Mouse (Mus musculus) embryo, embryonic 11 days (tissue): ENCODE data around the gene Ppp1r14b.

Source experiments
- DNase-seq: peaks from one replicate; pipeline ENCODE4 v3.0.0-alpha.2; 2015

Gene Ppp1r14b

DNA sequence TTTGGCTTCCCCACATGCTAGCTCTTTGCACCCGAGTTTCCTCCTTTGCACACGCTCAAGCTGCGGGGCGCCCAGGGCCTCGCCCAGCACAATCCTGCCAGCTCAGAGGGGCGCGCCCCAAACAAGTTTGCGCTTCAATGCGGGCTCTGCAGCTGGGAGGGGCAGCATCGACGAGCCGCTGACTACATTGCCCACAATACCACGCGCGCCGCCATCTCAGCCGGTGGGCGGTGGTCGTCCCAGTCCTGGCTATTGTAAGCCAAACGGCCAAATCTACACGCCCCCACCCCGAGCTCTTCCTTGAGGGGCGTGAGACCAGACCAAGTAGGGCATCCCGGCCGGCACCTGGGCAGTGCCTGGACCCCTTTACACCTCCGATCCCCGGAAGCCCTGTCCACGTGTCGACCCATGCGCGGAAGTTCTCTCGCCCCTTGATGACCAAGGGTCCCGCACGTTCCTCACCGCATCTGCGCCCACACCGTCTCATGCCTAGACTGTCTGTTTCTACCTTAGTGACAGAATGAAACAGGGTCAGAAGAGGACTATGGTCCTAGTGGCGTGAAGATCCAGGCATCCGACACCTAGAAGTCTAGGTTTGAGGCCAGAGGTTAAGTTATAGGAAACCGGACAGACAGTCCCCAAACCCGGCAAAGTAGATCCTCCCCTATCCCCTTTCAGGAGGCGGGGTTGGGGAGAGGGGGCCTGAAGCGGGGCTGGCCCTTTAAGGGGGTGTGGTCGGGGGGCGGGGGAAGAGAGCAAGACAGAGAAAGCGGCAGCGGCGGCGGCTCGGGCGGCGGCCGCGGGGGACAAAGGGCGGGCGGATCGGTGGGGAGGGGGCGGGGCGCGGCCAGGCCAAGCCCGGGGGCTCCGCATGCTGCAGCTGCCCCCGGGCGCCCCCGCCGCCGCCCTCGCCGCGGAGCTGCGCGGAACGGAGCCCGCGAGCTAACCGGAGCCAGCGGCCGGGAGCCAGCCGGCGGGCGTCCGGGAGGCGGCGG is at the start of gene Ppp1r14b:
Gene Ppp1r14b, plus strand, starts transcription at position 758 of the 995 bp plus-strand sequence.
- peak; percentile 95 for DNase-seq

DNA sequence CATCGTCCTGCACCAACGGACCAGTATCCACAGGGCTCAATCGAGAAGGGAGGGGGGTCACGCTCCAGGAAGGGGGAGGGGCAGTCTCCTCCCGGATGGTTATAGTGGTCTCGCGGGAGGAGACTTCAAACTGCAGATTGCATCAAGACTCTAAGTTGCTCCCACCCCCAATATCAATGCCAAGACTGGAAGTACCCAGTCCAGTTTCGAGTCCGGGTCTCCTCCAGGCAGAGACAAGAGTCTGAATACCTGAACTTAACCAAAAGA is 49.5 kb upstream of the Ppp1r14b start, which contains the start of gene Catsperz:
Gene Catsperz, minus strand, starts transcription at position 74 of the 267 bp plus-strand sequence.
- no peak for DNase-seq

DNA sequence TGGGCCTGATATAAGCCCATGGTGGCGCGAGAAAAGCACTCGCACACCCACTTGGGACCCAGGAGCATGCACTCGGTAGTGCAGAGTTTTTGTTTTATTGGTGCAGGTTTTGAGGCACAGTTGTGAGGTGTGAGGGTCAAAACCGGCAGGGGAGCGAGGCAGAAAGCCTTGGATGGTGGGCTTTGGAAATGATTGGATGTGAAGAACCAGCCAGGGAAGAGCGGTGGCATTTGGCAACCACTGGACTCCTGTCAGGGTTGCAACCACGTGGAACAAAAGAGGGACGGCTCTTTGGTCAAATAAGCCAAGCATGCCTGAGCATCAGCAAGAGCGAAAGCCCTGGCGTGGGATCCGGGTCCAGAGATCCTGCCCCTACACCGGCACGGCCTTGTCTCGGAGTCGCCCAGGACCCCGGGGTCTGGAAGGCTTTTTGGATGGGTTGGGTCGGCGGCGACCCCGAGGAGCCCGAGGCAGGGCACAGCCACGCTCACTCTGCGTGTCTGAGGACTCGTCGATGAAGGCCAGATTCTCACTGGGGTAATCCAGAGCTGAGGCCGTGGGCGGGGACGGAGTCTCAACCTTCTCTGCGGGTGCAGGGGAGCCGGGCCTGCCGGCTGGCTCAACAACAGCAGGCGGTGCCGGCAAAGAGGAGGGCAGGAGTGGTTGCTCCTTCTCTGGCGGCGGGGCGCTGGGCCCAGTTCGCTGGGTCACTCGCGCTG is 49.0 kb upstream of the Ppp1r14b start:
- DNase-seq = no peak

DNA sequence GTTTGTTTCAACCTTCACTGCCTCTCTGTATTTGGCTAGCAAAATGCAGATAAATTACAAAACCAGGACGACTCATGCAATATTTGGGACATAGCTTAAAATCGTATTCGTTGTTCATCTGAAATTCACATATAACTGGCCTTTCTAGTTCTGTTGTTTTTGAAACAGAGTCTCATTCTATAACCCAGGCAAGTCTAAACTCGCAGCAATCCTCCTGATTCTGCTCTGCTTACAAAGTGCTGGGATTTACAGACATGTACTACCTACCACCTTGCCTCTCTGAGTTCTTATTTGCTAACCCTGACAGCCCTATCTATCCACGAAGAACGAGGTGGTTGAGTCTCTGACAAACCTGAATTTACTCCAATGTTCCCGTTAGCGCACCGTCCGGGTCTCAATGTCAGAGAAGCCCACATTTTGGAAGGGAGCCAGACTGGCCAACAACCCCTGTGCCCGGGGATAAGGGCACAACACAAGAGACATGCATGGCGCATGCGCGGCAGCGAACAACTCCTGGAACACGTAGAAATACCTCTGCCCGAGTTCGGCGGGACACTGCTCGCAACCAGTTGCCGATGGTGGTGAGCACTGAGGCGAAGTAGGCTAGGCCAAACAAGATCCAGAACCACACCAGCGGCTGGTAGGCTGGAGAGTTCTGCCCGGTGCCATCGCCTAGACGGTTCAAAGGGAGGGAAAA is 48.1 kb upstream of the Ppp1r14b start:
- peak; percentile 64 for DNase-seq

DNA sequence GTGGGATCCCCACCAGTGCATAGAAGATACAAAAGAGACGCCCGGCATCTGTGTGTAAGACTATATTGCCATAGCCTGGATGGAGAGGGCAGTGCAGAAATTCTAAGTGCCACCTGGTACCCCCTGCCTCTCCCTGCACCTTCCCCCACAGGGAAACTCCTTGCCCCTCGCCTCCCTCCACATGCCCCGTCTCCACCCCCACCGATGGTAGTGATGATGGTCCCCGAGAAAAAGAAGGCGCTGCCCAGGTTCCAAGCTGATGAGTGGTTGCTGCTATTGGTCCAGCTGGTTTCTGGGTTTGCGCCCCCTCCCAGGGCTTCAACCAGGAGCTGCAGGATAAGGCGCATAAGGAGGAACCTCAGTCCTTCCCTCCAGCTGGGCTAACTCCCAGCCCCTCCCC is 46.7 kb upstream of the Ppp1r14b start:
- no peak for DNase-seq

DNA sequence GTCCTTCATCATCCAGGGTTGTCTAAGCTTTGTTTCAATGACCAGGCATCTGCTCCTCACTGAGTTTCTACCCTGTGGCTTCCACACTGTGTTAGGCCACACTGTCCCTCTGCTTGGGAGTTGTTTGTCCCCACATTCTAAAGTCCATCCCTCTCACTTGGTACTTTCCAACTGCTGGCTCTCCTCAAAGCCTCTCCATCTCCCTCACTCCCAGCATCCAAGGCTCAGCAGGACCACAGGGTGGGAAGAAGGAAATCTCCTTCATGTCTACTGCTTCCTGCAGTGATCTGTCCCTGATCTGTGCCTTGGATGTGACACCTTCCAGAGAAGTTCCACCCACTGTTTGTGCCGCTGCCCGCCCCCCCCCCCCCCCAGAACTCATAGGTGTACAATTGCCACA is 43.8 kb upstream of the Ppp1r14b start:
- no peak for DNase-seq

DNA sequence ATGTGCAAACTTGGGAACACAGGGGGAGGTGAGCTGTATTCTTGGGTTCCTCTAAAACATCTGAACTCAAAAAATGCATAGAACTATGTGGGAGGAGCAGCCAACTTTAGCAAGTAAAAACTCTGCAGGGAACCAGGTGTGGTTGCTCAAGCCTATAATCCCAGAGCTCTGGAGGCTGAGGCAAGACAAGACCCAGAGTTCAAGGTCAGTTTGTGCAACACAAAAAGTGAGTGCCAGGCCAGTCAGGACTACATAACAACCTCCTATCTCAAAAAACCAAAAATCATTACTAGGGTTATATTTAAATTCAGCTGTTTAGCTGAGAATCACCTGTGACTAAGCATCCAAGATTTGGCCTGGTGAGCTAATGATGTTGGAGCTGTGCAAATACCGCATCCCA is 42.8 kb upstream of the Ppp1r14b start:
- DNase-seq = no peak

DNA sequence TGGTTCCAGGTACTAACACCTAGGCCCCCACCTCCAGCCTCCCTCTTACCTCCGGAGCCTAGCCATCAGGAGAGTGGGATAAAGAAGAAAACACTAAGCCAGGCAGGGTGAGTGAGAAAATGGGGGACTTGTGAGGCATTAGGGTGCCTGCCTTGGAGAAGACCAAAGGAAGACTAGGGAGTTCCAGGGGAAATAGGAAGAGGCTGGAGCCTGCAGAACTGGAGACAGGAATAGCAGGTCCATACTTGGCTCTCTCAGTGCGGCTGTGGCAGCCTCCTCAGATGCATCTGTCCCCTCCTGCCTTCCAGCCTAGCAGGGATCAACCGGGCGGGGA is 41.7 kb upstream of the Ppp1r14b start:
- DNase-seq = no peak

DNA sequence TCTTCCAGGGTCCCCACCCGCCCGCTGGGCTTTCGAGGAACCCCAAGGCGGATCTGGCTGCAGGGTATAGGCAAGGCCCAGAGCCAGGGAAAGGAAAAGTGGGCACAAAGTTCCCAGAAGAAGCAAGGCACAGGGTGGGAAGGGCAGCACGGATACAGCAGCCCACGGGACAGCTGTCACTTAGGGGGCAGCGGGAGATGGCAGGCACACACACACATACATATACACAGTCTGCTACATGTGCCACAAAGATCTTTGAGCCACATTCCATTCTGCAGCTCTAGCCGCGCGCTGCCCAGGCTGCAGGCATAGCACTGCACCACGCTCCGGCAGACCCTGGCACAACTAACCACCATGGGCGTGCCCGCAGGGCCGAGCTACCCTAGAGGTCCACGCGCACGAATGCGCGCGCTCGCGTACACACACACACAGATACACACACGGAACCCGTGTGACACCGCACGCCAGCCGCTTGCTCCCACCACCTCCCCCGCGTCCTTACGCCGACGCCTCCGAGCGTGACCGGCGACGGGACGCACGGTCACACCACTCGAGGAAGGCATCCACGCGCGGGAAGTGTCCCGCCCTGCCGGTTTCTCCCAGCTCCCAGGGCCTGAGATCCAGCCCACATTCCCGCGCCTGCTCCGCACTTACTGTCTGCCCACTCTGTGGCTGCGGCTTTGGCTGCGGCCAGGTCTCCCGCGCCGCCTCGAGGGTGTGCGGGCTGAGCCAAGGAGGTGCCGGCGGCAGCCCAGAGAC is 41.2 kb upstream of the Ppp1r14b start:
- DNase-seq = no peak

DNA sequence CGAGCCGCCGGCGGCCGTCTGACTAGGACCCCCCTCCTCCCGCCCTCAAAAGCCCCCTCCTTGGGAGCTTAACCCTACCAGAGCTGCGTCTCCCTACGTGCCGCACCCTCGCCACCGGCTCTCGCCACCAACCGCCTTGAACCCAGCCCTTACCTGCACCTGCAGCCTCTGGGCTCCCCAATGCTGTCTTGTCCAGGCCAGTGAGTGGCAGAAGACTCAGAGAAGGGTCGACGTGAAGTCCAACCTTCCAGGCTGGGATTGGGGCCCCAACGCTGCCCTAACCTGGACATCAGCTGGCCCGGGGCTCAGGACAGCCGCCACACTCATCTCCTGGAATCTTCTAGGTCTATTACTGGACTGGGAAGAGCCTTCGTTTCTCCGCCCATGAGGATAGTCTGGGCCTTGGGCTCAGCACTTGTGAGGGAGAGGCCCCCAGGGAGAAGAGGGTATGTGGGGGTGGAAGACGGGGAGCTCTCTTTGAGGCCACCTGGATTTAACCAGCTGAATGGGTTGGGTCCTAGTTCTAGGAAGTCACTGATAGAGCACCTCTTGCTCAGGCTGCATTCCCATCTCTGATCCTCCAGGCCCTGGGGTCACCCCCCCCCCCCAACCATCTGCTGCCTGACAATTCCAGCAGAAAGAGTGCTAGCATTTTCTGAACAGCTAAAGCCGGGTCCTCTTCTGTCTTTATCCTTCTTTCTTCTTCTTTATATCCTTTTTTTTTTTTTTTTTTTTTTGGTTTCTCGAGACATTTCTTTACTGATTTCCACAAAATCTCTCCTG is 40.4 kb upstream of the Ppp1r14b start, which contains the start of gene Kcnk4:
Gene Kcnk4, minus strand, starts transcription at position 321 of the 783 bp plus-strand sequence.
- DNase-seq = no peak

DNA sequence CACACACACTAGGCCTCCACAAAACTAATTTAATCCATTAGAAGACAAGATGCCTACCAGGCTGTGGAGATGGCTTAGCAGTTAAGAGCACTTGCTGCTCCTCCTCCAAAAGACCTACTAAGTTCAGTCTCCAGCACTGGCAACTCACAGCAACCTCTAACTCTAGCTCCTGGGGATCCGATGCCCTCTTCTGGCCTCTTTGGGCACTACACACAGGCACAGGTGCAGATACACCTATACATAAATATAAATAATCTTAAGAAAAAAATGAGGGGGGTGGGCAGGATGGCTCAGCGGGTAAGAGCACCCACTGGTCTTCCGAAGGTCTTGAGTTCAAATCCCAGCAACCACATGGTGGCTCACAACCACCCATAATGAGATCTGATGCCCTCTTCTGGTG is 38.5 kb upstream of the Ppp1r14b start:
- DNase-seq = no peak

DNA sequence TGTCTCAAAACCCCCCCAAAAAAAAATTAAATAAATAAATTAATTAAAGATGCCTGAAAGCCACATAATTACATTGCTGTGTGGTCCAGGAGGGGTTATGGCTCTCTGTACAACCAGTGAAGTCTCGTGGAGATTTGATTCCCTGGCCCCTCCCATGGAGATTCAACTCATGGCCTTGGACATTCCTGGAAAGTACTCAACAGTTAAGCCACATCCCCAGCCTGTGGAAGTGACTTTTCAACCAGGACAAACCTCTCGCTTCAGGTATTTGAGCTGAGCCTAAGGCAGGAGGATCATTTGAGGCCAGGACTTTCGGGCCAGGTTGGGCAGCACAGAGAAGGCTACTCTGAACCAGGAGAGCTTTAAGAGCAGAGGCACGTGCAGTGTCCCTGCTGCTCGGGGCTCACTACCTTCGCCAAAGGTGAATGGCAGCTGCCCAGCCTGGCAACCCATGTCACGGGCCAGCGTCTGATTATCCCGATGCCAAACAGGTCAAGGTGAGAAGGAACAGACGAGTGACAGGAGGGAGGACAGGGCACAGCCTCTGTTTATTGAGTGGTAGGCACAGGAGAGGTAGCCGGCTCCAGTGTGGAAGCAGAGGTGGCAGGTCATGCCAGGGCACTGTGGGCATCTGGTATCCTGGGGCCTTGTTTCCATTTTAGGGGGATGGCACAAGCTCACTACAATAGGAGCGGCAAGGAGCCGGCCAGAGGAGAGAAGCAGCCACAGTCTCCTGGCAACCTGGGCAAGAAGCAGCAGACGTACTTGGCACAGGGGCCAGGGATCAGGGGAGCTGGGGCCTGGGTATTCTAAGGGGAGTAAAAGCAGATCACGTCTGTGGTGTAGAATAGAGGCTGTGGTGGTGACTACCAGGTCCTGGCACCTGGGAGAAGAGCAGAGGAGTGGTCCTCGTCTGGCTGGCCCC is 37.0 kb upstream of the Ppp1r14b start:
- DNase-seq = no peak

DNA sequence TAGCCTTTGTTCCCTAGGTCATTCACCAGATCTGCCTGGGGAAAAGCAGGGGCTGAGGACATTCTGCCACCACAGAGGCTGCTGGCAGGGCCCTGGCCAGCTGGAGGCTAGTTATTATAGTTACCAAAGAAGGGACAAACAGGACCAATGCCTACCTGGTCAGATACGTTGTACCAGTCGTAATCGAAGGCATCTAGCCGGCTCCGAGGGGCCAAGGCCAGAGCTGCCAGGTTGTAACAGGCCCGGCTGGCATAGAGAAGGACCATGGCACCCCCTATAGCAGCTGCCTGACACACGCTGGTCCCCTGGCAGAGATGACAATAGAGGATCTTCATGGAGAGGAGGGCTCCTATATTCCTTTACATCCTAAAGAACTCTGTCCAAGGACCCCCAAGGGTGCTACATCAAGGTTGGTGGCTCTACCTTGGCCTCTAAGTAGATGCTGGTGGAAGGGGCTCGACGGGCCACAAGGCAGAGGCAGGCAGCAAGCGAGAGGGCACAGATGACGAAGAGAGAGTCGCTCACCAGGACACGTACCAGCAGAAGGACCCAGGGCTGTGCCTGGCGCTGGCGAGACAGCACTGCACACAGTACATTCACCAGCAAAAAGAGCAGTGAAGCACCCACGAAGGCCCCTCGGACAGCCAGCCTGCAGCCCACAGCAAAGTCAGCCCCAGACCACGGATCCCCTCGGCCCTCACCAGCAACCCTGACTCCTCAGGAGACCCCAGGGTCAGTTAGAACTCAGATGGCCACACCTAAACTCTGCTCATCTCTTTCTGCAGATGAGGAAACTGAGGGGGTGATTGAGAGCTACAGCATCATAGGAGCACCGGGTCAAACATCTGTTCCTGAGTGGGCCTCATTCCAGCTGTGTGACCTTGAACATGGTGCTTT is 35.4 kb upstream of the Ppp1r14b start:
- DNase-seq = no peak

DNA sequence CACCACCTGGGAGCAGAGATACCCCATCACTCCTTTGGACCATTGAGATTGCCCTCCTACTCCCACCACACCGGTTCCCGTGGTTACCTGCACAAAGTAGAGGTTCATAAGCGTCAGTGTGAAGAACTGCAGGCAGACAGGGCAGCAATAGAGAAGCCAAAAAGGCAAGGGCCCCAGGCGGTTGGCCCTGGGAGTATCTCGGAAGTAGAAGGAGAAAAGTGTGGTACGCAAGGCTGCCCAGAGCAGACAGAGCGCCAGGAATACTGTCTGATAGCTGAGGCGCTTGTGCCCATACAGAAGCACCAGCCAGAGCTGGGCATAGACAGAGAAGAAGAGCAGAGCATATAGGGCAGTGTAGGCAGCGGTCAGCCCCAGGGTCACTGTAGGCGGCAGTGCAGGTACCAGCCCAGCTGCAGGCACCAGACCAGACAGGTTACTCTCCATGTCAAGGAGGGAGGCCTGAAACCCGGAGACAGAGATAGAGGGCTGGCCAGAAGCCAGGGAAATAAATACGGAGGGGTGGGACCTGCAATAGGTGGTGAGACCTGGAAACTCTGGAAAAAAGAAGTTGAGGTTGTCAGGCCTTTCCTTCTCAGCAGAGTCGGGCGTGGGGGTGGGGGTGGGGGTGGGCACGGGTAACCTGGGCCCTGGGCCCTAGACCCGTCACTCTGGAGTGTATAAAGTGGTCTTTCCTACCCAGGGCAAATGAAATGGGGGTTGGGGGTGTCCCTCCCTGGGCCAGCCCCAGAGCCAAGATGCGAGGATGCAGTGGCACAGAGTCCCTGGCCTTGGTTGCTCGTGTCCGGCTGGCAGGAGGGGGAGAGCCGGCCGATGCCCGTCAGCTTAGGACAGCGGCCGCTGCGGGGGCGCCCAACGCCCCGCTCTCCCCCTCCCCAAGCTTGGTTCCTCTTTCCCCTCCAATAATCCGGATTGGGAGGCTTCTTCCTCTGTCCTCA is 34.1 kb upstream of the Ppp1r14b start:
- no peak for DNase-seq

DNA sequence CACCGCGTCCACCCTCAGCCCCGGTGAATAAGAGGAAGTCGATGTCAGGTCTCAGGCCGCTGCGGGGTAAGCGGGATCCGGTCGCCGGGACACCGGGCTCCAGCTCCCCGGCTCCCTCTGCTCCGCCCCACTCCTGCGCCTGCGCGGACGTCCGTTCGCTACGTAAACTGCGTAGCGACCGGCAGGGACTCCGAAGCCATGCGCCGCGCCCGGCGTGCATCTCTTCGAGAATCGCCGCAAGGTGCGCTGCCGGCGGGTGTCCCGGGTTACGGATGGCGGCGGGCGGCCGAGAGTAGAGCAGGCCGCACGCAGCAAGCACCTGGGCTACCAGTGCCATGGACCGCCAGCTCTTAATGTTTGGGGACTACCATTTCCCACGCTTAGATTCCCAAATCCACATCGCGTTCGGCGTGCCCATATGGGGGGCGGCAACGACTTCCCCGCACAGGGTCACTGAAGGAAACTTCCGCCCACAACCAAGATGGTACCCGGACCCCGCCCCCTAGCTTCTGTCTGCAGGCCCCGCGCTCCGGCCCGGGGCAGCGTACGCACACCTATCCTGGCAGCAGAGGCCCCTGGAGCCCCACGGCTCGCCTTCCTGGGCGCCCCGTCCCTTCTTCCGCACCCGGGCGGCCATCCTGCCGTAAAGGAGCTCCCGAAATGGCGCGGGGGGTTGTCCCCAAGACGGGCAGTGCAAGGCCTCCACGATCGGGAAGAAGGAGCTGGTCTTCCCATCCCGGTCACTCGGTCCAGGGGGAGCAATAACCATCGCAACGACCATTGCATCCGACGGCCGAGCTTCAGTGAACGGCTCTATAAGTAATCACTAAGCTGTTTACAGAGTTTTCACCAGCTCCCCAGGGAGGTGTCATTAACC is 33.2 kb upstream of the Ppp1r14b start, which contains the start of gene Bad:
Gene Bad, plus strand, starts transcription at position 490 of the 877 bp plus-strand sequence.
- peak; percentile 95 for DNase-seq

DNA sequence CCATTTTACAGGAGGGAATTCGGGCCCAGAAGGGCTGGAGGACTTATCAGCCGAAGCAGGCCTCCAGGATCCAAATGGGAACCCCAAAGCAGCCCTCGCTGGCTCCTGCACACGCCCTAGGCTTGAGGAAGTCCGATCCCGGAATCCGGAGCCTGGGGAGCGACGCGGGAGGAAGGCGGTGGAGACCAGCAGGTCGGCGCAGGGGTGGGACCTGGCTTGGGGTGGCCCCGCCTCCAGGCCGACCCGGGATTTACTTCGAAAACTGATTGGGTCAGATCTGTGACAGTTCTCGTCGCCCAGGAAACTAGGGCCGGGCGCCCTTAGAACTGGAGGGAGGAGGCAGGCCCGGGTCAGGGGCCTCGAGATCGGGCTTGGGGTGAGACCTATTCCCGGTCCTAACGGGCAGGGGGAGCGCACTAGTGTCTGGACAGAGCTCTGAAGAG is 32.5 kb upstream of the Ppp1r14b start, which contains the start of gene Gpr137:
Gene Gpr137, minus strand, starts transcription at position 232 of the 443 bp plus-strand sequence.
- DNase-seq = peak; percentile 94

DNA sequence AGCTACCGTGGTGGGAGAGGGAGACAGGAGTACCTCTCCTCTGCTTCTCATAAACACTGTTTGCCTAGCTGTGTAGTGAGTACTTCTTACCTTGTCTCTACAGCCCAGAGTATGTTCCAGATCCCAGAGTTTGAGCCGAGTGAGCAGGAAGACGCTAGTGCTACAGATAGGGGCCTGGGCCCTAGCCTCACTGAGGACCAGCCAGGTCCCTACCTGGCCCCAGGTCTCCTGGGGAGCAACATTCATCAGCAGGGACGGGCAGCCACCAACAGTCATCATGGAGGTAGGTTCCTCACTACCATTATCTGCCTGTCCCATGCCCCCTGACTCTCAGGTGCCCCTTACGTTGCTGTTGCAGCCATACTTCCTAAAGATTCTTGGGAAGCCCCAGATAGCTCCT is 32.0 kb upstream of the Ppp1r14b start:
- no peak for DNase-seq
